Mouse (Mus musculus) kidney, adult 18-20 months (tissue): ENCODE results near the gene Hexim2.

ENCODE experiments used
- DNase-seq: peaks from one replicate; pipeline ENCODE4 v3.0.0; 2021

Gene Hexim2

GRCm38 (mm10) chr11:103112552-103112912 is 19.7 kb upstream of the Hexim2 start:
- DNase-seq = no peak

DNA sequence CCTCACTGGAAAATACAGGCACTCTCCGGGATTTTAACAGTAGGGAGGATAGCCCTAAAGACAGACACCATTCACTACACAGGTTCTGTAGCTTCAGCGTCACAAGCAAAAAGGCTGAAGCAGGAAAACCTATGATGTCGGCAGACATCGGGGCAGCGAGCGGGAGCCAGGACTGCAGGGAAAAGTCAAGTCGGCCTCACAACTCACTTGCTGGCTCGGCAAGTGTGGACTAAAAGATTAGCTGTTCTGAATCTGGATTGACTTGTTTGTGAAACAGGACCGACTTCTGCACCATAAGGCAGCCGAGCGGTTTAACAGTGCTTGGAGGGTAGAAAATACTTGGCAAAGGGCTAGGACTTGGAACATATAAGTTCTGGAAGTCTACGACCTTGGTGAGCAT is 19.2 kb upstream of the Hexim2 start:
- peak; percentile 37 for DNase-seq

DNA sequence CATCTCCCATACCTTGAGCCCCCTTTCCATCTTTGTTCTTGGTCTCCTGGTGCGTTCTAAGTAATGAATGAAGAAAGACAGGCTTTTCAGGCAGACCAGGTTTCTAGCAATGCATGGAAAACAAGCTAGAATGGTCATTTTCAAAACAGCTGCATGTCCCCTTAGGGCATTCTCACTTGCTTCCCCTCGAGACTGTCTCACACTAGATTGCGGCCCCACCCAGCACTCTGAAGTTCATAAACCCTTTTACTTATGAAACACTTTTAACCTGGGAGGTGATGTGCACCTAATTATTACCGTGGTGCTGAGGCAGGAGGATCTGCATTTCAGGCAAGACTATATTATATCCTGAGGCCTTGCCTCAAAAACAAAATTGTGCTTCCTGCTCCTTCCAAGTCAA is 18.5 kb upstream of the Hexim2 start:
- DNase-seq = no peak

- no peak for DNase-seq
Observed at GRCm38 (mm10) chr11:103114270-103114943, 17.8 kb upstream of the Hexim2 start.

DNA sequence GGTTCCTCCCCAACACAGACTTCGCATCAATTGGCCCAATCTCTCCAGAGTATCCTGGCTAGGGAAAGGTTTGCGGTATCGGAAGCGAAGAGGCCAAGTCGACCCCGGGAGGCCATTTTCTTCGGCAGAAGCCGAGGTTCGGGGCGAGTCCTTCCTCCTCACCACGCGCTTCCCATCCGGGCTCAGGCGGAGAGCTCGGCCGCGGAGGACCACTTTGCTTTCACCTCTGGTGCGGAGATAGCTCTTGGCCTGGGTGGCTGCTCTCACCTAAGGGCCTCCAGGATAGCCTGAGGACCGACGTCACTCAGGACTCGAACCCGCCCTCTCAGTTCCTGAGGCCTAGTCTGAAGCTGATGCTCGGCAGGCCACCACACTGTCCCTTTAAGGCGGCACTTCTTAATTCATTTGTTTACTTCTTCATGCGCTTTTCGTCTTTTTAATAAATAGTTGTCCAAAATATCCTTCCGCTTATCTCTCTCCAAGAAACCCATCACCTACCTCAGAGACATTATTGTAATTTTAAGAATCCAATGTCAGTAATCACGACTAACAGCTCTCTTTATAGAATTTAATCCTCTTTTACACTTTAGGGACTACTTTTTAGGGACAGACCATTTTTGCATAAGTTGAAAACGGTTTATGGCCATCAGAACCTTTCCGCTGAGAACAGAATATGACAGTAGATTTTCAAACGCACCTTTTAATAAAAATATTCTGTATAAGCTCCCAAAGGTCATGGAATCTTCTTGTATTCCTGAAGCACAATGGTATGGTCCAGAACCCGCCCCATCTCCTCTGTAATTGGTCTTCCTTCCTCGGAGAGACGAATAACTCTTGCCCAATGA is 16.8 kb upstream of the Hexim2 start:
- DNase-seq = peak; percentile 87

DNA sequence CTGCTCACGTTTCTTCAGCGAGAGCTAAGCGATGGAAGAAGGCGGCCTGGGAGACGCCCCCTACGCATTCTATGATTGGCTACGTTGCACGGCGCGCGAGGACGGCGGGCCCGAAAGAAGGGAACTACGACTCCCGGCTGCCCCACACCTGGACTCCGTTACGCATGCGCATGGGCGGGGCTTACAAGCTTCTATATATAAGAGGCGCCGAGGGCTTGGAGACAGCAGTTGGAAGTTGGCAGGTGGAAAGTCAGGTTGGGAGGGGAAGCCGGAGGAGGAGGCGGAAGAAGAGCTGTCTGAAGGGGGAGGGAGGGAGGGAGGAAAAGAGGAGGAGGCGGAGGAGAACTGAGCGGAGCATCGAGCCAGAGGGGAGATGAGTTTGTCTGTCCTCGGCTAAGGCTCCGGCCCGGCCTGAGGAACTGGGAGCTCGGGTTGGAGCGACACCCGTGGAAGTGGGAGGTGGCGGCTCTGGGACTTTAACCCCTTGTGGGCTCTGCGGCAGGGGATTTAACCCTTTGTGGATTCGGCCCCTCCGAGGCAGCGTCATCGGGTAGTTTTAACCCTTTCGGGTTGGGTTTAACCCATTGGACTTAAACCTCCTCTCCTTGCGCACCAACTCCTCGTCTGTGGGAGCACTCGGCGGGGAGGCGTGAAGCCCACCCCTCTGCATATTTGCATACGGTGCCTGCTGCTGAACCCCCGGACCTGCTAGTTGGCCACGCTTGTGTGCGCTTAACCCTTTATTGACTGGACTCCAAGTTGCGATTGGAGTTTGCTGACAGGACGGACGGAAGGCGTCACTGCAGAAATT is 16.0 kb upstream of the Hexim2 start, which contains the start of gene Hexim1:
TSS of gene Hexim1 (plus strand) at position 224 of the 811 bp plus-strand sequence.
- DNase-seq = peak; percentile 100

DNA sequence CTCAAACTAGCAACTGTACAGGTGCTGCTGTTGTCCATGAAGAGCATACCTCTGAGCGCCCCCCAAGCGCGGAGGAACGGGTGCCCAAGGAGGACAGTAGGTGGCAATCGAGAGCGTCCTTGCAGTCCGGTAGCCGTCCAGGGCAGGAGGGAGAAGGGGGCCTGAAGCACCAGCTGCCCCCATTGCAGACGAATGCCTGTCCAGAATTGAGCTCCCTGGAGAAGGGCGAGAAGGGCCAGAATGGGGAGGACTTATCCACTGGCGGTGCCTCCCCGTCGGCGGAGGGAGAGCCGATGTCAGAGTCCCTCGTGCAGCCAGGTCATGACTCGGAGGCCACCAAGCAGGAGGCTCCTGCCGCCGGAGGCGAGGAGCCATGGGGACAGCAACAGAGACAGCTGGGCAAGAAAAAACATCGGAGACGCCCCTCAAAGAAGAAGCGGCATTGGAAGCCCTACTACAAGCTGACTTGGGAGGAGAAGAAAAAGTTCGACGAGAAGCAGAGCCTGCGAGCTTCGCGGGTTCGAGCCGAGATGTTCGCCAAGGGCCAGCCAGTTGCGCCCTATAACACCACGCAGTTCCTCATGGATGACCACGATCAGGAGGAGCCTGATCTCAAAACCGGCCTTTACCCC is 15.2 kb upstream of the Hexim2 start:
- peak; percentile 83 for DNase-seq

- DNase-seq = no peak
Observed at GRCm38 (mm10) chr11:103117591-103118009, 14.6 kb upstream of the Hexim2 start.

GRCm38 (mm10) chr11:103118866-103119265 is 13.4 kb upstream of the Hexim2 start:
- no peak for DNase-seq

GRCm38 (mm10) chr11:103119609-103120008 is 12.6 kb upstream of the Hexim2 start:
- DNase-seq = no peak

DNA sequence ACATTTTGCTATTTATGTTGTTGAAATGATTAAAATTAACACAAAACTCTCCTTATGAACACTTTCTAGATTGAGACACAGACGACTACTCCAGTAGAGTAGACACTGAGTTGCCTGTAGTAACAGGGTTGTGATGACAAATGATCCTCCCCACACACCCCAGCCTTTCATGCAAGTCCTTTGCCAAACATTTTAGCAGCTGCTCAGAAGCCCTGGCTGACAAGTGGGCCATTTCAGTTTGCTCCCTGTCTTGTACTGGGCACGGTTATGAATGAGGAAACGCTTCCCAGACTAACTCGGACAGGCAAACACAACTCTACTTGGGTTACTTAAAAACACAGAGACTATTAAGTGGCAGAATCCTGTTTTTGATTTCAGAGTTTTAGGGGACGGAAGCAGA is 11.9 kb upstream of the Hexim2 start:
- no peak for DNase-seq

DNA sequence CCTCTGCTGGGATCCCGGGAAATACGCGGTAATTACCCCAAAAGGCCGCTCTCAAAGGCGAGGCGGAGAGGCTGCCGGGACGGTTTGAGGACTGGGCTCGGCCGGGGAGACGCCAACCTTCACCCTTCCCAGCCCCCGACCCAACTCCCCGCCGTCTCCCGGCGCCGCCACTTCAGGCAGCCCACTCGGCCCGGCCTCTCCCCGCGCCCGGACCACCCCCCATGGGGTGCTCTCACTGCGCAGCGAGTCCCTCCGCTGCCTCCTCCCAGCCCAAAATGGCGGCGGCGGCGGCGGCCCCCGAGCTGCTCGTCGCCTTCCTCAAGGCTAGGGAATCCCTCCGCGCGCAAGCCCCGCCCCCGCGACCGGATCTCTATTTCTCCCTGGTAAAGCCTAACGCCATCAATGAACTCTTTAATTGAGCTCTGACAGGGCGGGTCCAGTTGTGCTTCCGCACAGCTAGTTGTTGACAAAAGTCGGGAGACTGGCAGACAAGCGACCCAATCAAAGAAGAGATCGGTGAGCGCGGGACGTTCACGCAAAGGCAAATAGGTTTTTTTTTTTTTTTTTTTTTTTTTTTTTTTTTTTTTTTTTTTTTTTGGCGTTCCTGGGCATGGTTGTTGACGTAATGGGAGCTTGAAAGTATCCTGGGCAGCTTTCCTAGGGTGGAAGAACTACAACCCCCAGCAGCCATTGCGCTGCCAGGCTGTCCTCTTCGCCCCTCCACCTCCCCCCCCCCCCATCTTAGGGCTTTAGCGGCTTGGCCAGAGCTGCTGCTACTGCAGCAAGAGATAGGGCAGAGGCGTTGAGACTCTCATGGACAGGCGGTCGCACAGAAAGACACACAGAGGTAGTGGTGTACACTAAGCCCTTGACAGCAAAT is 587 bp downstream of the Hexim2 start:
- peak; percentile 100 for DNase-seq

GRCm38 (mm10) chr11:103133456-103134185 is 1.4 kb downstream of the Hexim2 start:
- DNase-seq = no peak

GRCm38 (mm10) chr11:103134221-103134620 is 2.0 kb downstream of the Hexim2 start:
- no peak for DNase-seq

GRCm38 (mm10) chr11:103136039-103136577 is 3.9 kb downstream of the Hexim2 start:
- no peak for DNase-seq

GRCm38 (mm10) chr11:103139951-103140762 is 7.9 kb downstream of the Hexim2 start:
- no peak for DNase-seq

GRCm38 (mm10) chr11:103140763-103141100 is 8.5 kb downstream of the Hexim2 start:
- no peak for DNase-seq

DNA sequence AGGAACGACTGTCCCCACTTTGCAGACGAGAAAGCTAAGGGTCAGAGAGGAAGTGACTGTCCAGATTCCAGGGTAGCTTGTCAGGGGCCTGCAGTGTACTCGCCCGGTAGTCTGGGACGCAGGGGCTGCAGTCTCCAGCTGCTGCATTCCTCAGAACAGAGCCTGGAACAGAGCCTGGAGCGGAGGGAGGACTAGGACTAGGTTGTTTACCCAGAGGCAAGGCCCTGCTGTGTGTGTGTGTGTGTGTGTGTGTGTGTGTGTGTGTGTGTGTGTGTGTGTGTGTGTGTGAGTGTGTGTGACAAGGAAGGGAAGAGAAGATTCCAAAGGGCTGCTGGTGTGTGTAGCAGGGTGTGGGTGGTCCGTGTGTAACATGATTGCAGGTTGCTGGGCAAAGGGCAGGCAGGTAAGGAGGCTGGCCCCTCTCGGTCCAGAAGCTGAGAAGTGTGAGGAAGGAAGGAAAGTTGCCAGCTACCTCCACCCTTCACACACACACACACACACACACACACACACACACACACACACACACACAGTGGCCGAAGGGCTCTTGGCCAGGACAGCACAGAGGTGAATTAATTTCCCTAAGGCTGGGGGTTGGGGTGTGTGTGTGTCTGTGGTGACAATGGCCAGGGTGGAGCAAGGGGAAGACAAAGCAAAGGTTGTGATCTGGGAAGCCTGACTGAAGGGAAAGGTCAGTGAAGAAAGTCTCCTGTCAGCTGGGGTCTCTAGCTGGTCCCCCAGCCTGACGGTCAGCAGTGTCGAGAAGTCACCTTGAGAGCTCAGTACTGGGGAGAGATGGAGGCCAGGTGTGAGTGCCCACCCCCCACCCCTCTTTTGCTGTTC is 9.1 kb downstream of the Hexim2 start:
- peak; percentile 75 for DNase-seq

DNA sequence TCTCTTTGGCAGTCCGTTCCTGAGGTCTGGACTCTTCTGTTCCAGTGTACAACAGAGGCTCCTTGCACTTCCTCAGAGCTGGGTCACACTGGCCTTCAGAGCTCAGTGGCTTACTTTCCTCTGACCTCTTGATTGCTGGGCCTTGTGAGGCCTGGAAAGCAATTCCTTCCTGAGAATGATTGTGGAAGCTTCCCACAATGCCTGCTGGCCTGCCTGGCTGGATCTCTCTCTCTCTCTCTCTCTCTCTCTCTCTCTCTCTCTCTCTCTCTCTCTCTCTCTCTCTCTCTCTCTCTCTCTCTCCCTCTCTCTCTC is 9.7 kb downstream of the Hexim2 start:
- DNase-seq = peak; percentile 48
